Mouse (Mus musculus) CH12F3 (cell line): ENCODE measurements around the gene Shf.

Experiments
- in situ Hi-C: fragments of 300-500 bp; cut with MboI; formaldehyde crosslinking; loops from 2 replicates; pipeline ENCODE4 v1.14.3; 2020; ENCODE audit warnings: low sequenced_read_pairs

The Shf gene

GRCm38 (mm10) chr2:122372067-122372466 is 3.1 kb upstream of the Shf start:
- in situ Hi-C loops = no loop called here

GRCm38 (mm10) chr2:122370101-122370750 is 1.3 kb upstream of the Shf start:
- in situ Hi-C loops = no loop called here

- in situ Hi-C loops = no loop called here
Measured at GRCm38 (mm10) chr2:122368081-122368971, 636 bp downstream of the Shf start.

- in situ Hi-C loops = no loop called here
Measured at GRCm38 (mm10) chr2:122367701-122368080, 1.3 kb downstream of the Shf start.

GRCm38 (mm10) chr2:122367181-122367580 is 1.8 kb downstream of the Shf start:
- in situ Hi-C loops = no loop called here

GRCm38 (mm10) chr2:122366706-122367105 is 2.3 kb downstream of the Shf start:
- in situ Hi-C loops = no loop called here

- in situ Hi-C loops = no loop called here
Measured at GRCm38 (mm10) chr2:122366039-122366438, 2.9 kb downstream of the Shf start.

- in situ Hi-C loops = no loop called here
Measured at GRCm38 (mm10) chr2:122365244-122365866, 3.6 kb downstream of the Shf start.

GRCm38 (mm10) chr2:122364352-122364944 is 4.5 kb downstream of the Shf start:
- in situ Hi-C loops = no loop called here

GRCm38 (mm10) chr2:122362622-122363523 is 6.1 kb downstream of the Shf start:
- in situ Hi-C loops = no loop called here

- in situ Hi-C loops = no loop called here
Measured at GRCm38 (mm10) chr2:122361868-122362621, 6.9 kb downstream of the Shf start.

GRCm38 (mm10) chr2:122361181-122361580 is 7.8 kb downstream of the Shf start:
- in situ Hi-C loops = no loop called here

- in situ Hi-C loops = no loop called here
Measured at GRCm38 (mm10) chr2:122360310-122360709, 8.7 kb downstream of the Shf start.

- in situ Hi-C loops = no loop called here
Measured at GRCm38 (mm10) chr2:122356187-122356586, 12.8 kb downstream of the Shf start.

- in situ Hi-C loops = no loop called here
Measured at GRCm38 (mm10) chr2:122355389-122355788, 13.6 kb downstream of the Shf start.

GRCm38 (mm10) chr2:122354191-122354929 is 14.6 kb downstream of the Shf start:
- in situ Hi-C loops = no loop called here

GRCm38 (mm10) chr2:122353765-122354164 is 15.2 kb downstream of the Shf start:
- in situ Hi-C loops = no loop called here

GRCm38 (mm10) chr2:122352992-122353391 is 16.0 kb downstream of the Shf start:
- in situ Hi-C loops = no loop called here

GRCm38 (mm10) chr2:122351931-122352329 is 17.0 kb downstream of the Shf start:
- in situ Hi-C loops = no loop called here
